Mouse (Mus musculus) hindbrain, embryonic 15.5 days (tissue): ENCODE results near the gene Neu4. TPM values are rescaled to one million over a fixed set of nuclear protein-coding genes. Genes with fewer than 3 reads are reported as not detected.
A peak's percentile ranks its signal among the peaks of the same experiment; 100 is the strongest.

Experiments
- ATAC-seq: fragments of 200-750 bp; cut with Nextera tagmentation; 2 replicates; pipeline ENCODE4 v1.8.0; 2017; ENCODE audit warnings: low read depth, moderate number of reproducible peaks, moderate TSS enrichment; ENCODE audit not compliant: low FRiP score
- H3K27ac ChIP-seq: fragments of 300-500 bp; sonication (generic); replicated peaks from 2 replicates; pipeline ENCODE4 v1.5.1; 2015; ENCODE audit warnings: mild to moderate bottlenecking, inconsistent platforms
- H3K27me3 ChIP-seq: fragments of 300-500 bp; sonication (generic); 2 replicates; pipeline ENCODE4 v1.6.1; 2015; ENCODE audit warnings: control low read depth, inconsistent platforms
- H3K36me3 ChIP-seq: fragments of 300-500 bp; sonication (generic); 2 replicates; pipeline ENCODE4 v1.6.1; 2015; ENCODE audit warnings: control low read depth, inconsistent platforms
- H3K4me1 ChIP-seq: fragments of 300-500 bp; sonication (generic); replicated peaks from 2 replicates; pipeline ENCODE4 v1.6.1; 2015; ENCODE audit warnings: control low read depth, inconsistent platforms
- H3K4me2 ChIP-seq: fragments of 300-500 bp; sonication (generic); 2 replicates; pipeline ENCODE4 v1.6.1; 2015; ENCODE audit warnings: moderate library complexity, mild to moderate bottlenecking, inconsistent platforms
- H3K4me3 ChIP-seq: fragments of 300-500 bp; sonication (generic); 2 replicates; pipeline ENCODE4 v1.5.1; 2015; ENCODE audit warnings: mild to moderate bottlenecking, inconsistent platforms
- H3K9ac ChIP-seq: fragments of 300-500 bp; sonication (generic); 2 replicates; pipeline ENCODE4 v1.6.1; 2015; ENCODE audit warnings: inconsistent platforms
- H3K9me3 ChIP-seq: fragments of 300-500 bp; sonication (generic); 2 replicates; pipeline ENCODE4 v1.6.1; 2016; ENCODE audit warnings: control low read depth, inconsistent platforms
- WGBS: fragments of 180-500 bp; shearing (Covaris S2); methylation state at CpG from one replicate; pipeline ENCODE4 v1.1.7; 2015; 5-methylcytosine and 5-hydroxymethylcytosine counted together
- polyA plus RNA-seq: library from polyadenylated mRNA; unstranded; fragments of >200 nt; fragmentation: Nextera tagmentation; extraction: Ambion mirVana; gene quantifications from 2 replicates; pipeline ENCODE4 v1.2.1, GENCODE M21; 2015

Neu4 gene
- polyA plus RNA-seq, 1 experiment from 2014 or later: not detected

GRCm38 (mm10) chr1:94011643-94012042, 8.6 kb upstream of the Neu4 start:
- no peak for ATAC-seq
- H3K27me3 ChIP-seq: no peaks in the 10 kb centered on the region
- no peak overlapping the region for H3K4me3 ChIP-seq
- WGBS: 75% methylated on average over 3 of the region's 3 CpGs
- no peaks in the 10 kb centered on the region for H3K36me3 ChIP-seq
- H3K4me1 ChIP-seq: no peaks in the 10 kb centered on the region
- no peaks in the 10 kb centered on the region for H3K9me3 ChIP-seq
- H3K9ac ChIP-seq: no peak overlapping the region
- no peak overlapping the region for H3K27ac ChIP-seq
- H3K4me2 ChIP-seq: no peak overlapping the region

GRCm38 (mm10) chr1:94027506-94028108, 7.4 kb downstream of the Neu4 start:
- H3K4me2 ChIP-seq: no peak overlapping the region
- no peaks in the 10 kb centered on the region for H3K27me3 ChIP-seq
- H3K9ac ChIP-seq: no peak overlapping the region
- no peaks in the 10 kb centered on the region for H3K4me1 ChIP-seq
- no peak for ATAC-seq
- H3K27ac ChIP-seq: no peak overlapping the region
- no peaks in the 10 kb centered on the region for H3K36me3 ChIP-seq
- 73% methylated on average over 12 of the region's 12 CpGs for WGBS
- H3K4me3 ChIP-seq: no peak overlapping the region
- H3K9me3 ChIP-seq: no peaks in the 10 kb centered on the region

DNA sequence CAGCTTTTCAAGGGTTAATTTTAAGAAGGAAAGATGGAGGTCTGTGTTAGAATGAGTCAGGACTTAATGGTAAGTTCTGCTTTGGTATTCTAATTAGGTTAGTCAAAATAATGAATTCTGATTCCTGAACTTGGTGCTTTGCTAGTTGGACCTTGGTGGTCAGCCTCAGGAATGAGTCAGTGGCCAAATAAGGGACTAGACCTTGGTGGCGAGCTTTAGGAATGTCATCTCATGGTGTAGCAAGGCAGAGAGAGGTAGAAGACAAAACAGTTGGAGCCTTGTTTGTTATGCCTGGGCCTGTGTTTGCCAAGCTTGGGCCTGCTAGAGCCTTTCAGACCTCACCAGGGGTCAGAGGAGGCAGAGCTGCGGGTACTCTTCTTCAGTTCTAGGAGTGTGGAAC, 8.5 kb downstream of the Neu4 start:
- no peak overlapping the region for H3K9ac ChIP-seq
- H3K4me2 ChIP-seq: no peak overlapping the region
- no peak for ATAC-seq
- H3K9me3 ChIP-seq: no peaks in the 10 kb centered on the region
- no peak overlapping the region for H3K27ac ChIP-seq
- H3K4me1 ChIP-seq: no peaks in the 10 kb centered on the region
- WGBS: 84% methylated on average over 2 of the region's 2 CpGs
- no peak overlapping the region for H3K4me3 ChIP-seq
- no peaks in the 10 kb centered on the region for H3K27me3 ChIP-seq
- no peaks in the 10 kb centered on the region for H3K36me3 ChIP-seq

GRCm38 (mm10) chr1:94033075-94033602, 12.9 kb downstream of the Neu4 start:
- H3K4me2 ChIP-seq: no peak overlapping the region
- no peak for ATAC-seq
- H3K36me3 ChIP-seq: no peaks in the 10 kb centered on the region
- H3K27ac ChIP-seq: no peak overlapping the region
- no peaks in the 10 kb centered on the region for H3K9me3 ChIP-seq
- H3K4me1 ChIP-seq: peaks cover 4% of the 10 kb centered on the region
- WGBS: 93% methylated on average over 2 of the region's 2 CpGs
- H3K4me3 ChIP-seq: no peak overlapping the region
- no peak overlapping the region for H3K9ac ChIP-seq
- no peaks in the 10 kb centered on the region for H3K27me3 ChIP-seq

- under 1% methylated on average over 25 of the region's 25 CpGs for WGBS
- H3K36me3 ChIP-seq: no peaks in the 10 kb centered on the region
- H3K27ac ChIP-seq: peak overlapping the region; percentile 75
Observed at GRCm38 (mm10) chr1:94034984-94035743, 14.9 kb downstream of the Neu4 start.

GRCm38 (mm10) chr1:94040391-94040790, 20.1 kb downstream of the Neu4 start:
- peaks cover 4% of the 10 kb centered on the region for H3K4me1 ChIP-seq
- no peak for ATAC-seq
- no peak overlapping the region for H3K4me3 ChIP-seq
- H3K9ac ChIP-seq: no peak overlapping the region
- H3K27ac ChIP-seq: no peak overlapping the region
- no peaks in the 10 kb centered on the region for H3K36me3 ChIP-seq
- H3K9me3 ChIP-seq: no peaks in the 10 kb centered on the region
- 98% methylated on average over 2 of the region's 2 CpGs for WGBS
- no peaks in the 10 kb centered on the region for H3K27me3 ChIP-seq
- H3K4me2 ChIP-seq: no peak overlapping the region

More at GRCm38 (mm10) chr1:94034984-94035743, 14.9 kb downstream of the Neu4 start:
- peaks cover 4% of the 10 kb centered on the region for H3K4me1 ChIP-seq
- no peaks in the 10 kb centered on the region for H3K9me3 ChIP-seq
- peak overlapping the region; percentile 74 for H3K4me2 ChIP-seq
- ATAC-seq: peak; percentile 95
- H3K9ac ChIP-seq: peak overlapping the region; percentile 39
- peak overlapping the region; percentile 42 for H3K4me3 ChIP-seq
- no peaks in the 10 kb centered on the region for H3K27me3 ChIP-seq

DNA sequence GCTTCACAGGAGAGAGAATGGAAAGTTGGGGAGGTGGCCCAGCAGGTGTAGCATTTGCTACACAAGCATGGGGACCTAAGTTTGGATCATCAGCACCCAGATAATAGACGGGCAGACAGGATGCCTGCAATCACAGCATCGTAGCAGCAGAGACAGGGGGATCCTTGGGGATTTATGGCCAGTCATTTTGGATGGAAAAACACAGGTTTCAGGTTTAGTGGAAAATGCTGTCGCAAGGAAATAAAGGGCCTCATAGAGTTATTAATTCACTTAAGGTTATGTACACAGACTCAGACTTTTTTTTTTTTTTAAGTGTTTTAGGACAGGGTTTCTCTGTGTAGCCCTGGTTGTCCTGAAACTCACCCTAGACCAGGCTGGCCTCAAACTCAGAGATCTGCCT, 25.3 kb downstream of the Neu4 start:
- Histone ChIP-seq H3K4me2 (no peak overlapping the region), H3K9me3 (no peaks in the 10 kb centered on the region), H3K4me3 (no peak overlapping the region), H3K9ac (no peak overlapping the region), H3K27me3 (no peaks in the 10 kb centered on the region), H3K36me3 (no peaks in the 10 kb centered on the region), H3K27ac (no peak overlapping the region), H3K4me1 (no peaks in the 10 kb centered on the region)
- WGBS: 85% methylated on average over 3 of the region's 3 CpGs
- no peak for ATAC-seq

- no peak overlapping the region for H3K4me2 ChIP-seq
- H3K9me3 ChIP-seq: no peaks in the 10 kb centered on the region
- no peak for ATAC-seq
- H3K36me3 ChIP-seq: no peaks in the 10 kb centered on the region
- H3K9ac ChIP-seq: no peak overlapping the region
- H3K4me1 ChIP-seq: no peaks in the 10 kb centered on the region
- H3K27me3 ChIP-seq: no peaks in the 10 kb centered on the region
- WGBS: 75% methylated on average over 4 of the region's 4 CpGs
- H3K27ac ChIP-seq: no peak overlapping the region
- H3K4me3 ChIP-seq: no peak overlapping the region
Observed at GRCm38 (mm10) chr1:94046544-94046943, 26.3 kb downstream of the Neu4 start.

DNA sequence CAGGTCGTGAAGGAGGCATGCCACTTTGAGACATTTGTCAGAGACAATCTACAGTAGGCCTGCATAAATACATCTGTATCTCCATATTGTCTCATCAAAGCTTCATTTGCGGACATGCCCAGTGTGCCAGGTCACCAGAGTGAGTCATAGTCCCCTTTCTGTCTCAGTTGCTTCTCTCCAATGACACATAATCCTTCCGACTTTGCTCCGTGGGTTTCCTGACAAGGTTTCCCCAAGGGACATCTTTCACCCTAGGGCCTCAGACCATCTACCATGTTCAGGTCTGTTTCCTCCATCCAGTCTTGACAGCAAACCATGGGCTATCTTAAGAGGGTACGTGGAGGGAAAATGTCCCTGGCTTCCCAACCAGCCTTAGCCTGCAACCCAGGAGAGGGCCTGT, 30.9 kb downstream of the Neu4 start:
- H3K9ac ChIP-seq: no peak overlapping the region

GRCm38 (mm10) chr1:94052373-94052772, 32.1 kb downstream of the Neu4 start, which contains the start of gene Pdcd1:
Gene Pdcd1 (minus strand): TSS chr1:94052553.
- Histone ChIP-seq H3K27me3 (no peaks in the 10 kb centered on the region), H3K4me2 (no peak within 1 kb of the TSS), H3K4me3 (no peak within 1 kb of the TSS), H3K4me1 (no peaks in the 10 kb centered on the region), H3K36me3 (no peaks in the 10 kb centered on the region), H3K27ac (no peak within 1 kb of the TSS), H3K9ac (no peak within 1 kb of the TSS), H3K9me3 (no peaks in the 10 kb centered on the region)
- WGBS: 74% methylated on average over 6 of the region's 6 CpGs
- ATAC-seq: no peak

More for the DNA sequence above, 30.9 kb downstream of the Neu4 start:
- H3K4me3 ChIP-seq: no peak overlapping the region
- no peaks in the 10 kb centered on the region for H3K27me3 ChIP-seq
- WGBS: 85% methylated on average over 5 of the region's 5 CpGs
- no peaks in the 10 kb centered on the region for H3K4me1 ChIP-seq
- no peak overlapping the region for H3K4me2 ChIP-seq
- H3K9me3 ChIP-seq: no peaks in the 10 kb centered on the region
- H3K27ac ChIP-seq: no peak overlapping the region
- ATAC-seq: no peak
- H3K36me3 ChIP-seq: no peaks in the 10 kb centered on the region

GRCm38 (mm10) chr1:94053530-94054216, 33.4 kb downstream of the Neu4 start:
- Histone ChIP-seq H3K9me3 (no peaks in the 10 kb centered on the region), H3K27ac (no peak overlapping the region), H3K27me3 (no peaks in the 10 kb centered on the region), H3K4me3 (no peak overlapping the region), H3K4me1 (no peaks in the 10 kb centered on the region), H3K9ac (no peak overlapping the region), H3K36me3 (no peaks in the 10 kb centered on the region), H3K4me2 (no peak overlapping the region)
- ATAC-seq: no peak
- 66% methylated on average over 7 of the region's 7 CpGs for WGBS

DNA sequence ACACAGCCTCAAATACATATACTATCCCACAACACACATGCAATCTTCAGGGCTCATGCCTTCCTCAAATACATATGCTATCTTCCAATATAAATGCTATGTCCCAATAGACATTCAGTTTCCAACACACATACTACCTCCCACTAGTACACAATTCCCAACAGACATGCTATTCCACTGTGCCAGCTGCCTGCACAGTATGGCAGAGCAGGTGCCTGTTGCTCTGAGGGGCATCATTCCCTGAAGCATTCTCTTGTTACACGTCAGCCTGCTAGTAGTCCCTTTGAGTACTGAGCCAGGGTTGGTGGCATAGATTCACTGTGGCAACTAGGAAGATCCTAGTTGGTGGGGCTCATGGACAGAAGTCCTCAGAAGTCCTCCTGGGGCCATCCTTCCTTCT, 34.2 kb downstream of the Neu4 start:
- WGBS: 64% methylated on average over 1 of the region's 1 CpGs

More for the DNA sequence above, 34.2 kb downstream of the Neu4 start:
- H3K27me3 ChIP-seq: no peaks in the 10 kb centered on the region
- H3K4me3 ChIP-seq: no peak overlapping the region
- H3K9me3 ChIP-seq: no peaks in the 10 kb centered on the region
- H3K36me3 ChIP-seq: no peaks in the 10 kb centered on the region
- H3K27ac ChIP-seq: no peak overlapping the region
- H3K4me1 ChIP-seq: no peaks in the 10 kb centered on the region
- no peak overlapping the region for H3K9ac ChIP-seq
- no peak overlapping the region for H3K4me2 ChIP-seq
- no peak for ATAC-seq
